Mouse (Mus musculus) bone marrow macrophage, adult 2 months (primary cell): ENCODE measurements around the gene Asb15. TPM values are rescaled to one million over a fixed set of nuclear protein-coding genes. Genes with fewer than 3 reads are reported as not detected.

Experiments
- H3K27ac ChIP-seq: 2 replicates; pipeline ENCODE4 v1.5.1; 2012; ENCODE audit warnings: low read depth, low read length; ENCODE audit not compliant: insufficient read depth
- H3K4me1 ChIP-seq: 2 replicates; pipeline ENCODE4 v1.6.1; 2012; ENCODE audit warnings: low read length; ENCODE audit not compliant: control insufficient read depth, insufficient read depth
- H3K4me3 ChIP-seq: 2 replicates; pipeline ENCODE4 v1.5.1; 2012; ENCODE audit warnings: mild to moderate bottlenecking, low read length, moderate library complexity; ENCODE audit not compliant: insufficient read depth
- CTCF ChIP-seq: IDR thresholded peaks from 2 replicates; pipeline ENCODE4 v1.5.1; 2012; ENCODE audit warnings: low read depth, mild to moderate bottlenecking, low read length, moderate library complexity
- POLR2A ChIP-seq: IDR thresholded peaks from 2 replicates; pipeline ENCODE4 v1.6.1; 2012; ENCODE audit warnings: mild to moderate bottlenecking, low read depth, low read length, borderline replicate concordance
- polyA plus RNA-seq: library from polyadenylated mRNA; stranded (reverse); fragments of >200 nt; gene quantifications from 2 replicates; pipeline ENCODE4 v1.2.4, GENCODE M21; 2012; ENCODE audit not compliant: missing spikeins, insufficient read depth, insufficient read length

Gene Asb15
- polyA plus RNA-seq, 1 experiment: not detected

GRCm38 (mm10) chr6:24532804-24533203, 4.9 kb downstream of the Asb15 start:
- TF ChIP-seq POLR2A (no peak), CTCF (no peak)
- H3K27ac ChIP-seq: no peak overlapping the region
- H3K4me1 ChIP-seq: peaks cover 11% of the 10 kb centered on the region
- no peak overlapping the region for H3K4me3 ChIP-seq

GRCm38 (mm10) chr6:24538435-24538834, 10.5 kb downstream of the Asb15 start:
- H3K4me1 ChIP-seq: no peaks in the 10 kb centered on the region
- no peak overlapping the region for H3K4me3 ChIP-seq
- TF ChIP-seq CTCF (no peak), POLR2A (no peak)
- no peak overlapping the region for H3K27ac ChIP-seq

- no peaks in the 10 kb centered on the region for H3K4me1 ChIP-seq
- TF ChIP-seq POLR2A: no peak
- TF ChIP-seq CTCF: no peak
- H3K4me3 ChIP-seq: no peak overlapping the region
- no peak overlapping the region for H3K27ac ChIP-seq
Observed at GRCm38 (mm10) chr6:24540106-24540505, 12.2 kb downstream of the Asb15 start.

DNA sequence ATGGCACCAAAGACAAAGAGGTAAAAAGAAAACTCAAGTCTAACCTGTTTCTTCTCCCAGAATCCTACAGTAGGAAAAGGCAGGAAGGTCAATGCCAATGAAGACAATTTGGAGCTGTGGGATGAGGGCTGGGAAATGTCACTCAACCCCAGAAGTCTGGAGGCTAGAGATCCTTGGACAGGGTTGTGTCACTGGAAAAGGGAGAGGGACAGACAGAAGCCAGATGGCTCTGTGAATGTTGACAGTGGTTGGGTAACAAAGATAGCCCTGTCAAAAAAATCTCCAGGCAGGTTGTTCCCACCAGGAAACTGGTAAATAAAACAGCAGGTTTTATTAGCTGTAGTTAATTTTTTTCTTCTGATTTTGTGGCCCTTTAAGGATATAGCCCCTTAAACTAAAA, 14.4 kb downstream of the Asb15 start:
- Histone ChIP-seq H3K4me3 (no peak overlapping the region), H3K27ac (no peak overlapping the region), H3K4me1 (no peaks in the 10 kb centered on the region)
- TF ChIP-seq POLR2A (no peak), CTCF (no peak)

GRCm38 (mm10) chr6:24543119-24543591, 15.2 kb downstream of the Asb15 start:
- Histone ChIP-seq H3K4me3 (no peak overlapping the region), H3K4me1 (no peaks in the 10 kb centered on the region), H3K27ac (no peak overlapping the region)
- TF ChIP-seq POLR2A (no peak), CTCF (no peak)

- TF ChIP-seq CTCF (no peak), POLR2A (no peak)
- H3K27ac ChIP-seq: no peak overlapping the region
Observed at GRCm38 (mm10) chr6:24546716-24547420, 18.9 kb downstream of the Asb15 start.

DNA sequence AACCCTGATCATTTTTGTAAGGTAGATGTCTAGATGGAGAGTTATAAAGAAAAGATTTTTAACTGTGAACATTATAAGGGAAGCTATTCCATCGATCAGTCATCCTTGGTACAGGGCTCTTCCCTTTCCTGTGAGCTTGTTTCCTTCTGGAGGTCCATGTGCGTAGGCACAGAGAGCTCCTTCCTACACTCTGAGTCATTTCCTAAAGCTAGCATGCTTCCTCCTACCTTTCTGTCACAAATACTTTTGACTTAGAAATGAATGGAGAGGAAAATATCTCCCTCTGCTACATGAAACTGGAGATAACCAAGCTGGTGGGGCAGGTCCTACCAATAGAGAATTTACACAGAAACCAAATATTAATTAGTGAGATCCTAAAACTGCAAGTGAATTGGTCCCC, 21.9 kb downstream of the Asb15 start:
- Histone ChIP-seq H3K4me3 (no peak overlapping the region), H3K4me1 (no peaks in the 10 kb centered on the region)

More at GRCm38 (mm10) chr6:24546716-24547420, 18.9 kb downstream of the Asb15 start:
- no peaks in the 10 kb centered on the region for H3K4me1 ChIP-seq
- H3K4me3 ChIP-seq: no peak overlapping the region

DNA sequence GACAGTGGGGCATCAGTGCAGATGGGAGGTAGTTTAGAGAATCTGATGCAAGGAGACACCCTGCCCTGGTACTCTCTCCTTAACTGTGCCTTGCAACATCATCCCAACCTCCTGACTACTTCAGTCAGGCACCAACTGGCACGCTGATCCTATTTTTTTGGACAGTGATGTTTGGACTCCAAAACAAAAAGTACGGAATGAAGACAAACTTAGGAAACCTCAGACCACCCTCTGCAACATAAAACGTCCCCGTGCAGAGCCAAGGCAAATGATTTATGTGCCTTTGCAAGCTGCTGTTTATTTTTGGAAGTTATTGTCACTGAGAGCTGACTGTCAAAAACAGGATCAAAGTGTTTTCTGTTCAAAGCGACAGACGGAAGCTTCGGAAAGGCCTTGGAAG, 24.1 kb downstream of the Asb15 start:
- TF ChIP-seq POLR2A (no peak), CTCF (no peak)
- Histone ChIP-seq H3K4me1 (no peaks in the 10 kb centered on the region), H3K27ac (no peak overlapping the region), H3K4me3 (no peak overlapping the region)

More for the DNA sequence above, 21.9 kb downstream of the Asb15 start:
- TF ChIP-seq CTCF (no peak), POLR2A (no peak)
- H3K27ac ChIP-seq: no peak overlapping the region

DNA sequence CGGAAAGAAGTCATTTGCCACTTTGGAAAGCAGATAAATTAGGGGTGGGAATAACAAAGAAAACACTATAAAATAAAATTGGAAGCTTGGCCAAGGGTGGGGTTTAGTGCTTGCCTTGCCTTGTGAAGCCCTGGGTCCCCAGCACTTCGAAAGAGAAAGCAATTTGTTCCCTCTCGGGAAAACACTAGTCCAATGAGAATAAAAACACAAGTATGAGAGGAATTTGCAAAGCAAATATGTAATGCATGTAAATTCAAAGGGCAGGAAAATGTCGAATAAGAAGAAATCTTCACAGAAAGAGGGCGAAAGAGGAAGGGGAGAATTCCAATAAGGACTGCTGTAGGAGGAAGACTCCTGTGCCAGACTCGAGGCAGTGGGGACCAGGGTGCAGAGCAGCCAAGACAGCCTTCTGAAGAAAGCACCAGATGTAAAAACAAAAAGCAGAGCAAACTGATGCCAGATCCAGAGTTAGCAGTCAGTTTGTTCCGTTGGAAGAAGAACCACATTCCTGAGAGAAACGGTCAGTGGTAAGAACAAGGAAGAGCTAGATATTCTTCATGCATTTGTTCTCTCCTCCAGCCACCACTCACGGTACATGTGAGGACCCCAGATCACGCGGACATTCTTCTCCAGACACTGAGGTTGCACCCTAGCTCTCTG, 26.6 kb downstream of the Asb15 start:
- TF ChIP-seq POLR2A: no peak
- no peak for TF ChIP-seq CTCF
- Histone ChIP-seq H3K27ac (no peak overlapping the region), H3K4me3 (no peak overlapping the region), H3K4me1 (no peaks in the 10 kb centered on the region)

GRCm38 (mm10) chr6:24555488-24555887, 27.5 kb downstream of the Asb15 start:
- no peaks in the 10 kb centered on the region for H3K4me1 ChIP-seq
- H3K27ac ChIP-seq: no peak overlapping the region
- H3K4me3 ChIP-seq: no peak overlapping the region
- no peak for TF ChIP-seq POLR2A
- no peak for TF ChIP-seq CTCF

- TF ChIP-seq CTCF: no peak
- TF ChIP-seq POLR2A: no peak
- H3K27ac ChIP-seq: no peak overlapping the region
- H3K4me1 ChIP-seq: no peaks in the 10 kb centered on the region
- no peak overlapping the region for H3K4me3 ChIP-seq
Observed at GRCm38 (mm10) chr6:24564081-24564480, 36.1 kb downstream of the Asb15 start.
